Mouse (Mus musculus) gastrocnemius, postnatal 10 days (tissue): ENCODE results near the gene Vcl. TPM values are rescaled to one million over a fixed set of nuclear protein-coding genes. Genes with fewer than 3 reads are reported as not detected.
A peak's percentile ranks its signal among the peaks of the same experiment; 100 is the strongest.

Source experiments
- DNase-seq: peaks from one replicate; pipeline ENCODE4 v3.0.0; 2021; ENCODE audit warnings: mixed read lengths
- long read RNA-seq, 2 experiments: library from polyadenylated mRNA; stranded (forward); transcript quantifications; one replicate each; pipeline ENCODE4 v2.0.0; 2021
- total RNA-seq, 2 experiments: library from RNA; stranded (reverse); gene quantifications; 2 replicates each; pipeline ENCODE4 v1.2.3; 2021

The Vcl gene
- 100 to 1,000 TPM; 115 to 126 TPM for total RNA-seq
- long read RNA-seq, experiment 1, full-length matches to known transcripts, result 39 of 84 reads
- long read RNA-seq, experiment 1, partial matches to known transcripts, result 22 of 84 reads
- long read RNA-seq, experiment 1, other reads (novel, unspliced or antisense), result 23 of 84 reads
- long read RNA-seq, experiment 2, full-length matches to known transcripts, result 29 of 74 reads
- long read RNA-seq, experiment 2, partial matches to known transcripts, result 23 of 74 reads
- long read RNA-seq, experiment 2, other reads (novel, unspliced or antisense), result 22 of 74 reads

DNA sequence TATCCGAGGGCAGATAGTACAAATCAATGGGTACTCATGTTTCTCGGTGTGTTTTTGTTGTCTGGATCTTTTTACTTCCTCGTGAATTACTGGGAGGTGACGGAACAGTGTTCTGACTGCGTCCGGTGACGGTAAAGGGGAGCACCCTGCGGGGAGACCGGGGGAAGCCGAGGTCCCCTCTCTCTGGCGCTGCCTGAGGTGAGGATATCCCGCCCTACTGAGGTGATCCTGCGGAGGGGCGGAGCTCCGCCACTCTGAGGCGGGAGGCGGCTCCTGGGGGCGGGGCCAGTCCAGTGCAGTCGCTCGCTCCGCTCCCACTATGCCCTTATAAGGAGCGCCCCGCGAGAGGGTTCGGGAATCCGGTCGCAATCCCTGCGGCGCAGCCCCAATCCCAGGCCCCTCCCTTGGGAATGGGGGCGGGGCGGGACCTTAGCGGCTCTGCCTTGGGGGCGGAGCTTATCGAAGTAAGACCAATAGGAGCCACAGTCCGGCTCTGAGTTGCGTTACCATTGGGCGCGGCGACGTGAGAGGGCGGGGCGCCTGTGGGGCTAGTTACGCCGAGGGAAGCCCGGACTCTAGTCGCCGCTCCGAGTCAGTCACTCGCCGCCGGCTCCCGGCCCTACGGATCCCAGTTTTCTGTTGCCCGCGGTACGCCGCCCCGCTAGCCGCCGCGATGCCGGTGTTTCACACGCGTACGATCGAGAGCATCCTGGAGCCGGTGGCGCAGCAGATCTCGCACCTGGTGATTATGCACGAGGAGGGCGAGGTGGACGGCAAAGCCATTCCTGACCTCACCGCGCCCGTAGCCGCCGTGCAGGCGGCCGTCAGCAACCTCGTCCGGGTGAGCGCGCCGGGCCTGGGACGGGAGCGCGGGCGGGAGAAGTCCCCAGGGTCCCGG, at the start of gene Vcl:
Vcl (plus strand) TSS at position 551 of the 898 bp plus-strand sequence.
- DNase-seq, result peak; percentile 99

GRCm38 (mm10) chr14:20884691-20885090, 44.5 kb upstream of the Vcl start:
- DNase-seq, result no peak

DNA sequence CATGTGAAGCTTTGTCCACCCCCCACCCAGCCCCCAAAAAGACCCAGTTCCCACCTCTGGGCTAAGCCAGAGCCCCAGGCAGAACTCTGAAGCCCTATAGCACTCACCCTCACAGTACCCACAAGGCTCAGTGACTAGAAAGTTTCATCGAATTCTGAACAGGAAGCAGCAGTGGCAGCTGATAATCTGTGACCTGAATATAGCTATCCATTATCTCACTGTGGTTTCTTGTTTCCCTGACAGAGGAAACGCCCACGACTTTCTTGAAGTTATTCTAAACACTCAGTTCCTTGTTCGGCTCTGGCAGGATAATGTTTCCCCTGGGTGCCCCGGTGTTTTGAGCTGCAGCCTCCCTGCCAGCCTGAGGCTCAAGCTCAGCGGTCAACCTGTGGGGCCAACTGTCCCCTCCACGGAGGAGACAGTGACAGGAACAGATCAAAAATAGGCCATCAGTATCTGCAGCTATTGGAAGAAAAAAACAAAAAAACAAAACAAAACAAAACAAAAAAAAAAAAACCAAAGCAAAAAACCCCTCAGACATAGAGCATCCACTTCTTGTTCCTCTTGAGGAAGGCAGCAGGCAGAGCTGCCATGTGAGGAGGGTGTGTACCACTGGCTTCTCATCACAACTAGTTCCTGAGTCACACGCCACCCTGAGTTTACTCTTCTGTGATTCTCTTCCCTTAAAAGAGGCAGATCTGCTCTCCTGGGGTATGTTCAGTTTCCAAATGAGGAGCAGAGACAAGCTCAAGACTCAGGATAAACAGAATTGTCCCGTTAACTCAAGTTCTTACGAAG, 43.9 kb upstream of the Vcl start:
- DNase-seq, result no peak

- DNase-seq, result peak; percentile 67
Observed at GRCm38 (mm10) chr14:20886266-20886665, 42.9 kb upstream of the Vcl start.

GRCm38 (mm10) chr14:20887541-20888085, 41.6 kb upstream of the Vcl start:
- DNase-seq, result no peak

DNA sequence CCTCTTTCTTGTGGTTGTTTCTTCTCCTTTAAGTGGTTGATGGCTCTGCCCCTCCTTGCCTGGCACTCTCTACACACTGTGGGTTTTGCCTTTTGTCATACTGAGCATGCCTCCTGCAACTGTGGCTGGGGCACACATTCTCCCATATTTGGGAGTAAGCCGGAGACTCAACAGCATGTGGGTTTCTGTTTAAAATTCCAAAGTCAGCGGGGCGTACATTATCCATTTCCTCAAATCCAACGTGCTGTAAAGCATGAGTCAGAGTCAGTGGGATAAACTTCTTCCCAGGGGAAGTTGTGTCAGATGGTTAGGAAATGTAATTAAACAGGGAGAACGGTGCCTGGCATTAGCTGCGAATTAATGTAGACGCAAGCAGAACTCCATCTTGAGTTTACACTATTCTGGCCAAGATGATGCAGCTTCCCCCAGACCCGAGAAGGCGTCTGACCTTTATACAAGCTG, 37.2 kb upstream of the Vcl start:
- no peak for DNase-seq

- DNase-seq, result peak; percentile 11
Observed at GRCm38 (mm10) chr14:20893815-20894214, 35.4 kb upstream of the Vcl start.

DNA sequence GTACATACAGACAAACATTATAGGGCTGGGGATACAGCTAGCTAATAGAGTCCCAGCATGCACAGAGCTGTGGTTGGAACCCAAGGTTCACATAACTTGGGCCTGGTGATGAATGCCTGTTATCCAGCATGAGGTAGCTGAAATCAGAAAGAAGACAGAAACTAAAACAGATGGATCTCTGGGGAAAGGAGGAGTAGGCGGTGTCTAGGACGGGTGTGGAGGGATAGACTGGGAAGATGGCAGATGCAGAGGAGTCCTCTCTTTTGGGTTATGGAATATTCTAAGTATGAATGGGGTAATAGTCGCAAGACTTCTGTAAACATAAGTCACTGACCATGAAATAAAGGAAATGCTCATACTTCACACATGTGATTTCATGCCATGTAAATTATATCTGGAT, 27.9 kb upstream of the Vcl start:
- DNase-seq, result no peak

DNA sequence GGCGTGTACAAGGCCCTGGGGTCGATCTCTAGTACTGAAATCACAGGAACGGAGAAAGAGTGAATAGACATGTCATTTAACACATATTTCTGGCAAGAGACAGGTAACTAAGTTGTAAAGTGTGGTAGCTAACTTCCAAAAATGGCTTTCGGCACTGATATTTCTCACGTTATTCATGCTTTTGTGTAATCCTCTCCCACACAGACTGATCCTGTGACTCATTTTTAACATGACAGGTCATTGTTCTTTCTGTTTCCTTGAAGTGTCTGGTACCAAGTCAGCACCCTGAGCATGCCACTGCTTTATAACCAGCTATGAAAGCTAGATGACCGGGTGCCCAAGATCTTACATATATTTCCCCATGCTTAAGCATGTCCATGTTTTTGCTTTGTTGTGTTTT, 26.1 kb upstream of the Vcl start:
- DNase-seq, result no peak

DNA sequence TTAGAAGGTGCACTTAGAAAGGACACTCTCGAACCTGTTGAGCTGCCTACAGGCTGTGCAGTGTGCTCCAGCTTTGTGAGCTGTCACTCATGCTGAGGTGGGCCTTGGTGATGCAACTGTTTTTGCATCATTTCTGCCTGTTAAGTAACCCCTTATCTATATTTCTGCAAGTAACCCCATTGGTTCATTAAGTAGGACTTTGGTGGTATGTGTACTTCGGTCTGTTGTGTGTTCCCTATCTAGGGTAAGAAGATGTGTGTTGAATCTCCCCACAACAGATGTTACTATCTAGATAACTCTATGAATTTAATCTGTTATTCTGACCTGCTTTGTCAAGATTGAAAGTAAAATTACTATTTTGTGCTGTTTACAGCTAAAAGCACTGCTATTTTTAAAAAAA, 17.4 kb upstream of the Vcl start:
- DNase-seq, result no peak

GRCm38 (mm10) chr14:20914415-20914814, 14.8 kb upstream of the Vcl start:
- DNase-seq, result no peak

- no peak for DNase-seq
Observed at GRCm38 (mm10) chr14:20916625-20917612, 12.3 kb upstream of the Vcl start.

- no peak for DNase-seq
Observed at GRCm38 (mm10) chr14:20924071-20924789, 5.0 kb upstream of the Vcl start.

DNA sequence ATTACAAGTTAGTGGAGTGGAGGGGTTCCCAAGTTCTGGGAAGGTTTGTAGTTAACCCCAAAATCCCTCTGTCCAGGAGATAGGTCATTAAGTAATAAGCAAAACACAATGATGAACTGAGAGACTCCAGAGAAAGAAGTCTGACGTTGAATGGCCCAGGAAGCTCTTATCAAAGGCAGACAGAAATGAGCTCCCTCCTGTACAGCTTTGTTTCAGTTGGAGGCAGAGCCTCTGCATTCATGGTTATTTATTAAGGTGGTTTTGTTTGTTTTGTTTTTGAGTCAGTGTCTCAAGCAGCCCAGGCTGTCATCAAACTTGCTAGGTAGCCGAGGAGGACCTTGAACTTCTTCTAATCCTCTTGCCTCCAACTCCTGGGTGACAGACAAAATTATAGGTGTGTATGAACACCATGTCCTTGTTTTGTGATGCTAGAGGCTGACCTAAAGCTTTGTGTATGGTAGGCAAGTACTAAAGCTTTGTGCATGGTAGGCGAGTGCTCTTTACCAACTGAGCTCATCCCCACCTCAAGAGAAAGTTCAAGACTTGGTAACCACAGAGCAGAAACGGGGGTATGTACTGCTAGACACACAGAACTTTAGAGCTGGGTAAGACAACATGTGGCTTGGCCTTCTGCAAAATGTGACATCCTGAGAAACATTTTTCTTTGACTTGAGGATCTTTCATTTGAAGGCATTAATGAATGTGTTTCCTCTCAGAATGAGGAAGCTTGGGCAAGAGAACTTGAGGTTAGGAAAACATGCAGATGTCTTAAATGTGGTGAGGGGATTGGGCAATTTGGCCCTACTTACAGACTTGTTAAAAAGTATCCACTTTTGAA, 1.5 kb upstream of the Vcl start:
- DNase-seq, result no peak

GRCm38 (mm10) chr14:20928308-20928685, 901 bp upstream of the Vcl start:
- no peak for DNase-seq

DNA sequence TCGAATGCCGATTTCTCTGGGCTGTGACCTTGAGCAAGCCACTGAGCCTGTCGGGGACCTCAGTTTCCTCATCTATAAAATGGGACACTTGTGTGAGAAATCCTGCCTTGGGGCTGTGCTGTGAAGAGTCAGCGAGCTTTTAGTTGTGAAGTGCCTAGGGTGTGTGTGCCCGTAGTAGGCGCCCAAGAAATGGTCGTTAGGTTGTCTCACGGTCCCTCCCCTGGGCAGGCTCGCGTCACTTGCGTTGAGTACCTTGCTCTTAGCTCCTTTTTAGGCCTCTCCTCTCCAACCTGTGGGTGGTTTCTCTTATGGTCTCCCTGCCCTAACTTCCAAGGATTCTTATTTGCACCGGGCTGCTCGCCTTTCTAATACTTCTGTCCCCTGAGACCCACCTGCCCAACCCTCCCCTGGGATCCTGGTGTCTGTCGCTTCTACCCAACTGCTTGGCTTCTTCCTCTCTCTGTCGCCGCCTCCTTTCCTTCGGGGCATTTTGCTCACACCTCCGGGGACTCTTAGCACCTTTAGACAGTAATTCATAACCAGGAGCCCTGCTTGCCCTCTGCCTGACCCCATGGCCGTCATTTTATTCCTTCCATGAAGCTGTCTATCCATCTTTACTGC, 726 bp downstream of the Vcl start:
- no peak for DNase-seq

GRCm38 (mm10) chr14:20930481-20931391, 1.5 kb downstream of the Vcl start:
- DNase-seq, result no peak

- DNase-seq, result no peak
Observed at GRCm38 (mm10) chr14:20938424-20938823, 9.2 kb downstream of the Vcl start.
